Mouse (Mus musculus): Measurements from ENCODE around the gene Dvl1.
A peak's percentile ranks its signal among the peaks of the same experiment; 100 is the strongest.

Gene Dvl1

GRCm38 (mm10) chr4:155846871-155847578, at the start of gene Dvl1:
Dvl1 (plus strand) TSS chr4:155847402.
- peak; percentile 92 to 96 for DNase-seq (ENCODE audit: low spot score in 2 of 2)

- DNase-seq (ENCODE audit: low spot score in 2 of 2), result no peak
These were observed 45.1 kb upstream of the Dvl1 start for GRCm38 (mm10) chr4:155802075-155802474.

GRCm38 (mm10) chr4:155802741-155803339, 44.4 kb upstream of the Dvl1 start, which contains the start of gene Mrpl20:
Mrpl20 (plus strand) TSS chr4:155802878.
- no peak for DNase-seq (ENCODE audit: low spot score in 2 of 2)

- peak; percentile 97 to 99 for DNase-seq (ENCODE audit: low spot score in 2 of 2)
These were observed 43.7 kb upstream of the Dvl1 start for GRCm38 (mm10) chr4:155803340-155804041.

GRCm38 (mm10) chr4:155807841-155808240, 39.4 kb upstream of the Dvl1 start:
- no peak for DNase-seq (ENCODE audit: low spot score in 2 of 2)

- DNase-seq (ENCODE audit: low spot score in 2 of 2), result peak; percentile 97
These were observed 35.1 kb upstream of the Dvl1 start, which contains the start of gene Ccnl2 for GRCm38 (mm10) chr4:155811929-155812664. Ccnl2 (plus strand) TSS chr4:155812489.

GRCm38 (mm10) chr4:155812665-155813181, 34.5 kb upstream of the Dvl1 start:
- DNase-seq (ENCODE audit: low spot score in 2 of 2), result peak in 1 of 2 experiments; percentile 44

GRCm38 (mm10) chr4:155817533-155817932, 29.7 kb upstream of the Dvl1 start:
- no peak for DNase-seq (ENCODE audit: low spot score in 2 of 2)

- peak in 1 of 2 experiments; percentile 23 for DNase-seq (ENCODE audit: low spot score in 2 of 2)
These were observed 26.2 kb upstream of the Dvl1 start for GRCm38 (mm10) chr4:155821025-155821424.

- DNase-seq (ENCODE audit: low spot score in 2 of 2), result no peak
These were observed 23.8 kb upstream of the Dvl1 start for GRCm38 (mm10) chr4:155823443-155823842.

GRCm38 (mm10) chr4:155829866-155830265, 17.3 kb upstream of the Dvl1 start:
- no peak for DNase-seq (ENCODE audit: low spot score in 2 of 2)

GRCm38 (mm10) chr4:155830596-155830995, 16.6 kb upstream of the Dvl1 start:
- DNase-seq (ENCODE audit: low spot score in 2 of 2), result no peak

GRCm38 (mm10) chr4:155831205-155831766, 15.9 kb upstream of the Dvl1 start, which contains the start of gene Aurkaip1:
Aurkaip1 (plus strand) TSS chr4:155831272.
- peak; percentile 97 to 98 for DNase-seq (ENCODE audit: low spot score in 2 of 2)

GRCm38 (mm10) chr4:155831831-155832230, 15.4 kb upstream of the Dvl1 start:
- DNase-seq (ENCODE audit: low spot score in 2 of 2), result no peak

- peak in 1 of 2 experiments; percentile 31 for DNase-seq (ENCODE audit: low spot score in 2 of 2)
These were observed 14.9 kb upstream of the Dvl1 start for GRCm38 (mm10) chr4:155832321-155832720.

GRCm38 (mm10) chr4:155833234-155833633, 14.0 kb upstream of the Dvl1 start:
- DNase-seq (ENCODE audit: low spot score in 2 of 2), result no peak

GRCm38 (mm10) chr4:155833836-155834235, 13.4 kb upstream of the Dvl1 start:
- DNase-seq (ENCODE audit: low spot score in 2 of 2), result peak; percentile 86

- peak in 1 of 2 experiments; percentile 25 for DNase-seq (ENCODE audit: low spot score in 2 of 2)
These were observed 9.7 kb upstream of the Dvl1 start for GRCm38 (mm10) chr4:155837404-155838010.

GRCm38 (mm10) chr4:155838187-155839153, 8.7 kb upstream of the Dvl1 start:
- DNase-seq (ENCODE audit: low spot score in 2 of 2), result no peak
